8 mouse cellular contexts compared by ENCODE assay signal in genomic region chr1:181255891-181256688, GRCm38 (mm10). TPM values are rescaled to one million over a fixed set of nuclear protein-coding genes. Genes with fewer than 3 reads are reported as not detected.
DNase-seq lines count a peak whose midpoint lies in the region; ATAC-seq lines count a peak whose summit lies in the region.

No protein-coding gene starts in this region.

- H3K36me3 ChIP-seq in hindbrain, embryonic 16.5 days (ENCODE audit: control insufficient read depth, insufficient read depth, low read length): no peaks in the 10 kb centered on the region
- no peaks in the 10 kb centered on the region for H3K36me3 ChIP-seq in limb, embryonic 15.5 days
- H3K36me3 ChIP-seq in midbrain, embryonic 14.5 days (ENCODE audit: control insufficient read depth, insufficient read depth, low read length): no peaks in the 10 kb centered on the region

- peak overlapping the region; percentile 59 for H3K9ac ChIP-seq in hindbrain, embryonic 16.5 days (ENCODE audit: low read depth, low read length)
- peak overlapping the region; percentile 35; the same call in 1 of the 2 replicates for H3K9ac ChIP-seq in limb, embryonic 15.5 days
- peak overlapping the region; percentile 13; the same call in 1 of the 2 replicates for H3K9ac ChIP-seq in midbrain, embryonic 14.5 days (replicated peaks; ENCODE audit: low read length)

- H3K4me2 ChIP-seq in hindbrain, embryonic 16.5 days (ENCODE audit: low read length): peak overlapping the region; percentile 80
- peak overlapping the region; percentile 79 for H3K4me2 ChIP-seq in limb, embryonic 15.5 days
- peak overlapping the region; percentile 54 for H3K4me2 ChIP-seq in midbrain, embryonic 14.5 days (ENCODE audit: low read length)

- peak; percentile 8 for DNase-seq in cerebellum, adult 11 months
- DNase-seq in cerebellum, adult 8-10 months: no peak
- DNase-seq in cerebellum, postnatal 25 days: peak; percentile 26 to 36
- peak; percentile 9 to 23 for DNase-seq in frontal cortex, postnatal 36 days (ENCODE audit: low spot score in 2 of 2)
- DNase-seq in midbrain, embryonic 14.5 days: peak; percentile 74
- peak; percentile 76 to 88 for DNase-seq in spleen, postnatal 4 days (ENCODE audit: low spot score in 2 of 2)

- no peaks in the 10 kb centered on the region for H3K9me3 ChIP-seq in hindbrain, embryonic 16.5 days (ENCODE audit: control insufficient read depth, low read length)
- no peaks in the 10 kb centered on the region for H3K9me3 ChIP-seq in limb, embryonic 15.5 days
- H3K9me3 ChIP-seq in midbrain, embryonic 14.5 days (ENCODE audit: control insufficient read depth, low read length): no peaks in the 10 kb centered on the region

- peak overlapping the region; percentile 39 for H3K4me3 ChIP-seq in hindbrain, embryonic 16.5 days (ENCODE audit: low read length)
- H3K4me3 ChIP-seq in limb, embryonic 15.5 days: peak overlapping the region; percentile 38
- peak overlapping the region; percentile 30 for H3K4me3 ChIP-seq in midbrain, embryonic 14.5 days (replicated peaks; ENCODE audit: low read depth, low read length)

- H3K4me1 ChIP-seq in hindbrain, embryonic 16.5 days (ENCODE audit: control insufficient read depth, insufficient read depth, low read depth, low read length): peaks cover 12% of the 10 kb centered on the region
- H3K4me1 ChIP-seq in limb, embryonic 15.5 days: peaks cover 29% of the 10 kb centered on the region
- peaks cover 18% of the 10 kb centered on the region for H3K4me1 ChIP-seq in midbrain, embryonic 14.5 days (ENCODE audit: control insufficient read depth, insufficient read depth, low read length)

- no peaks in the 10 kb centered on the region for H3K27me3 ChIP-seq in hindbrain, embryonic 16.5 days (replicated peaks; ENCODE audit: control insufficient read depth, insufficient read depth, low read length)
- peaks cover 13% of the 10 kb centered on the region; the same call in 1 of the 2 replicates for H3K27me3 ChIP-seq in limb, embryonic 15.5 days
- 0 out of 2 replicates have a peak, but pooled peaks cover 3% of the 10 kb centered on the region for H3K27me3 ChIP-seq in midbrain, embryonic 14.5 days (ENCODE audit: control insufficient read depth, insufficient read depth, low read length)

- peak overlapping the region; percentile 52; the same call in 1 of the 2 replicates for H3K27ac ChIP-seq in hindbrain, embryonic 16.5 days (ENCODE audit: low read depth, low read length)
- H3K27ac ChIP-seq in limb, embryonic 15.5 days: peak overlapping the region; percentile 78
- H3K27ac ChIP-seq in midbrain, embryonic 14.5 days (replicated peaks; ENCODE audit: low read depth, low read length): 0 out of 2 replicates have a peak overlapping the region, but pooled peaks have one; percentile 0

- WGBS in hindbrain, embryonic 16.5 days: 2% methylated on average over 20 of the region's 20 CpGs
- WGBS in limb, embryonic 15.5 days: 4% methylated on average over 20 of the region's 20 CpGs
- WGBS in midbrain, embryonic 14.5 days: 3% methylated on average over 20 of the region's 20 CpGs

- peak; percentile 73 for ATAC-seq in hindbrain, embryonic 16.5 days
- no peak for ATAC-seq in limb, embryonic 15.5 days (ENCODE audit: insufficient number of reproducible peaks, low FRiP score, low TSS enrichment, low read depth)
- peak; percentile 74; the same call in 1 of the 2 replicates for ATAC-seq in midbrain, embryonic 14.5 days (ENCODE audit: low FRiP score, low TSS enrichment)

RNA-seq across cellular contexts. Expression of gene Wdr26, which starts 44.3 kb away (rescaled TPM):
- polyA plus RNA-seq in hindbrain, embryonic 16.5 days (2015; fragmentation: Nextera tagmentation; extraction: Ambion mirVana): 29.5 and 30.0 TPM in 2 replicates
- polyA plus RNA-seq in limb, embryonic 15.5 days (2015; fragmentation: Nextera tagmentation; extraction: Ambion mirVana): 28.3 and 32.6 TPM in 2 replicates
- polyA plus RNA-seq in midbrain, embryonic 14.5 days (2014; fragmentation: Nextera tagmentation; extraction: Ambion mirVana): 53.1 and 54.8 TPM in 2 replicates

Comparison
In these comparisons a context has a peak if more than half of its experiments do, and no peak if none do; other contexts are left out.
1. H3K27ac ChIP-seq: peak in every context shown above with its lines; median percentile 78 in limb, embryonic 15.5 days; 52 in hindbrain, embryonic 16.5 days; 0 in midbrain, embryonic 14.5 days.